Mouse (Mus musculus): ENCODE results near the gene Vmn1r45.

DNA sequence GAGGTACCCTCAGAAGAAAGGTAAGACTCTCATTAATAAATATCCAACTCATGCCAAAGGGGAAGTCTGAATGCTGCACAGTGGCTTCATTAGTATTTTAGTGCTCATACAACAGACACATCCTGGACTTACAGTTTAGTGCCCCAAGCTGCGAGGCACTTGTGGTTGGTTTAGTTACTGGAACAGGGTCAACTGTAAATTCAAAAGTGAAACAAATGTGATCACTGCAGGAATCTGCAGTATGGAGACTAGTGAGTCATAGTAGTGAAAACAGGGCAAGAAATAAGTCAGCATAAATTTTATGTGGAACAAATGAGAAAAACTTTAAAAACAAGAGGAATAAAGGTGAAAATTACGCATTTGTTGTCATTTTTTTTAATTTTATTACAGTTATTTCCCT lies 13.2 kb upstream of the Vmn1r45 start:
- TF ChIP-seq POLR2A (IDR thresholded peaks at IDR 0.05; ENCODE audit: insufficient read depth, low read length) (no peak), CTCF (IDR thresholded peaks at IDR 0.05; ENCODE audit: low read depth, low read length) (no peak), EP300 (IDR thresholded peaks at IDR 0.05; ENCODE audit: insufficient read depth, low read depth, low read length) (no peak)
